8 mouse cellular contexts compared by ENCODE assay signal in genomic region chr5:116322365-116323027, GRCm38 (mm10). TPM values are rescaled to one million over a fixed set of nuclear protein-coding genes. Genes with fewer than 3 reads are reported as not detected.
DNase-seq lines count a peak whose midpoint lies in the region; ATAC-seq and TF ChIP-seq lines count a peak whose summit lies in the region.

No protein-coding gene starts in this region.

- peak overlapping the region; percentile 17; the same call in 1 of the 2 replicates for H3K4me2 ChIP-seq in embryonic facial prominence, embryonic 14.5 days (ENCODE audit: low read depth, low read length)
- peak overlapping the region; percentile 21; the same call in 1 of the 2 replicates for H3K4me2 ChIP-seq in midbrain, embryonic 16.5 days (ENCODE audit: low read length)

- no peak for TF ChIP-seq POLR2A in heart, adult 2 months (IDR thresholded peaks at IDR 0.05; ENCODE audit: insufficient read depth, low read depth, low read length)

- peaks cover 14% of the 10 kb centered on the region; the same call in 1 of the 2 replicates for H3K4me1 ChIP-seq in embryonic facial prominence, embryonic 14.5 days (ENCODE audit: control insufficient read depth, insufficient read depth, low read length)
- H3K4me1 ChIP-seq in midbrain, embryonic 16.5 days (ENCODE audit: control insufficient read depth, insufficient read depth, low read length) = peaks cover 19% of the 10 kb centered on the region
- H3K4me1 ChIP-seq in heart, embryonic 10.5 days = peaks cover 13% of the 10 kb centered on the region; the same call in 1 of the 2 replicates
- no peaks in the 10 kb centered on the region for H3K4me1 ChIP-seq in heart, adult 2 months (ENCODE audit: control insufficient read depth, insufficient read depth, low read length)

- no peak overlapping the region for H3K4me3 ChIP-seq in embryonic facial prominence, embryonic 14.5 days (ENCODE audit: low read depth, low read length)
- H3K4me3 ChIP-seq in midbrain, embryonic 16.5 days (ENCODE audit: low read depth, low read length) = no peak overlapping the region
- H3K4me3 ChIP-seq in heart, embryonic 10.5 days = no peak overlapping the region
- no peak overlapping the region for H3K4me3 ChIP-seq in heart, adult 2 months

- 27% methylated on average over 15 of the region's 15 CpGs for WGBS in embryonic facial prominence, embryonic 14.5 days
- 18% methylated on average over 15 of the region's 15 CpGs for WGBS in midbrain, embryonic 16.5 days
- WGBS in heart, embryonic 10.5 days = 55% methylated on average over 15 of the region's 15 CpGs
- WGBS in heart, adult 2 months = 55% methylated on average over 15 of the region's 15 CpGs

- ATAC-seq in embryonic facial prominence, embryonic 14.5 days (ENCODE audit: low read depth) = peak; percentile 89
- peak; percentile 75 for ATAC-seq in midbrain, embryonic 16.5 days

- no peak for TF ChIP-seq CTCF in heart, adult 2 months (IDR thresholded peaks at IDR 0.05)

- H3K27me3 ChIP-seq in embryonic facial prominence, embryonic 14.5 days (replicated peaks; ENCODE audit: control insufficient read depth, insufficient read depth, low read length) = peaks cover 3% of the 10 kb centered on the region; the same call in 1 of the 2 replicates
- H3K27me3 ChIP-seq in midbrain, embryonic 16.5 days (ENCODE audit: control insufficient read depth, insufficient read depth, low read depth, low read length) = peaks cover 5% of the 10 kb centered on the region; the same call in 1 of the 2 replicates
- peaks cover 16% of the 10 kb centered on the region for H3K27me3 ChIP-seq in heart, embryonic 10.5 days (ENCODE audit: insufficient read depth, poor library complexity, severe bottlenecking)
- H3K27me3 ChIP-seq in heart, adult 2 months (ENCODE audit: control insufficient read depth, insufficient read depth, low read length) = no peaks in the 10 kb centered on the region

- intact Hi-C loops in heart, adult 2 months (cut with DNase I) = no loop called here

- TF ChIP-seq EP300 in heart, adult 2 months (IDR thresholded peaks at IDR 0.05; ENCODE audit: insufficient read depth, low read depth, low read length) = no peak

- no peak overlapping the region for H3K27ac ChIP-seq in embryonic facial prominence, embryonic 14.5 days (replicated peaks; ENCODE audit: low read depth, low read length)
- H3K27ac ChIP-seq in midbrain, embryonic 16.5 days (ENCODE audit: low read length) = peak overlapping the region; percentile 36
- no peak overlapping the region for H3K27ac ChIP-seq in heart, embryonic 10.5 days
- H3K27ac ChIP-seq in heart, adult 2 months = no peak overlapping the region

- DNase-seq in adrenal gland, postnatal 10 days = peak; percentile 9
- DNase-seq in embryonic facial prominence, embryonic 14.5 days (ENCODE audit: low spot score) = peak; percentile 86
- peak; percentile 71 to 75 for DNase-seq in layer of hippocampus, adult 8-10 months (ENCODE audit: low spot score in 2 of 2)
- DNase-seq in heart, embryonic 10.5 days (ENCODE audit: low spot score) = no peak
- no peak for DNase-seq in urinary bladder, adult 2 months (ENCODE audit: low spot score)
- DNase-seq in heart, adult 2 months = no peak
- DNase-seq in thymus, postnatal 14 days = no peak

- no peaks in the 10 kb centered on the region for H3K79me2 ChIP-seq in heart, adult 2 months (replicated peaks; ENCODE audit: control insufficient read depth, insufficient read depth, low read length)

- H3K9ac ChIP-seq in embryonic facial prominence, embryonic 14.5 days (ENCODE audit: low read depth, low read length) = no peak overlapping the region
- no peak overlapping the region for H3K9ac ChIP-seq in midbrain, embryonic 16.5 days (ENCODE audit: low read depth, low read length)
- no peak overlapping the region for H3K9ac ChIP-seq in heart, adult 2 months (ENCODE audit: low read depth, low read length)

- no peaks in the 10 kb centered on the region for H3K36me3 ChIP-seq in embryonic facial prominence, embryonic 14.5 days (ENCODE audit: control insufficient read depth, insufficient read depth, low read length)
- H3K36me3 ChIP-seq in midbrain, embryonic 16.5 days (ENCODE audit: control insufficient read depth, insufficient read depth, low read length) = no peaks in the 10 kb centered on the region
- H3K36me3 ChIP-seq in heart, embryonic 10.5 days = no peaks in the 10 kb centered on the region
- no peaks in the 10 kb centered on the region for H3K36me3 ChIP-seq in heart, adult 2 months (ENCODE audit: control insufficient read depth, insufficient read depth, low read length)

- 0 out of 2 replicates have a peak, but pooled peaks cover 3% of the 10 kb centered on the region for H3K9me3 ChIP-seq in embryonic facial prominence, embryonic 14.5 days (ENCODE audit: control insufficient read depth, low read length)
- no peaks in the 10 kb centered on the region; the same call in 1 of the 2 replicates for H3K9me3 ChIP-seq in midbrain, embryonic 16.5 days (replicated peaks; ENCODE audit: control insufficient read depth, low read length, poor library complexity, severe bottlenecking)
- H3K9me3 ChIP-seq in heart, embryonic 10.5 days = no peaks in the 10 kb centered on the region

RNA-seq across cellular contexts. Expression of gene Ccdc60, which starts 33.7 kb away (rescaled TPM):
- total RNA-seq in adrenal gland, postnatal 10 days (2021) = under 1 TPM in 1 of 2 experiments, not detected in 1; 0.09 TPM
- polyA plus RNA-seq in embryonic facial prominence, embryonic 14.5 days (2014; fragmentation: Nextera tagmentation; extraction: Ambion mirVana) = 1.1 and 1.9 TPM in 2 replicates
- under 1 TPM; 0.14 to 0.52 (median 0.38) TPM for total RNA-seq in layer of hippocampus, adult 8-10 months (2022)
- 2.7 and 3.1 TPM in 2 replicates for polyA plus RNA-seq in midbrain, embryonic 16.5 days (2015; fragmentation: Nextera tagmentation; extraction: Ambion mirVana)
- polyA plus RNA-seq in heart, embryonic 10.5 days (2016; fragmentation: Nextera tagmentation; extraction: Ambion mirVana) = 0.67 and 0.78 TPM in 2 replicates
- polyA plus RNA-seq in urinary bladder, adult 2 months (2012; rRNA removed) = 2.7 and 4.6 TPM in 2 replicates
- not detected for total RNA-seq in heart, adult 2 months (2021)
- polyA plus RNA-seq in heart, adult 2 months (2012; rRNA removed) = 0.08 TPM in 1 of 2 replicates, not detected in the other

Comparison
In these comparisons a context has a peak if more than half of its experiments do, and no peak if none do; other contexts are left out.
1. DNase-seq: peak in adrenal gland, postnatal 10 days (single experiment), embryonic facial prominence, embryonic 14.5 days (single experiment) and layer of hippocampus, adult 8-10 months (2 of 2); none in heart, embryonic 10.5 days (single experiment), urinary bladder, adult 2 months (single experiment), heart, adult 2 months (0 of 2) and thymus, postnatal 14 days (single experiment).